Mouse (Mus musculus): ENCODE measurements around the gene Rab28.
"Not testable (repeated sequence)": the region's sequence is repeated elsewhere in the genome, so short reads cannot be mapped to it uniquely, and the experiment has no call there.

The Rab28 gene

GRCm38 (mm10) chr5:41708051-41708630, at the start of gene Rab28:
TSS of gene Rab28 (minus strand) at chr5:41708157.
- peak; percentile 99 for DNase-seq (ENCODE audit: low spot score)

GRCm38 (mm10) chr5:41757338-41757737, 49.4 kb upstream of the Rab28 start:
- no peak for DNase-seq (ENCODE audit: low spot score)

- no peak for DNase-seq (ENCODE audit: low spot score)
These were observed 48.4 kb upstream of the Rab28 start for GRCm38 (mm10) chr5:41756396-41756795.

- DNase-seq (ENCODE audit: low spot score) = no peak
These were observed 47.5 kb upstream of the Rab28 start for GRCm38 (mm10) chr5:41755373-41755960.

GRCm38 (mm10) chr5:41754836-41755235, 46.9 kb upstream of the Rab28 start:
- no peak for DNase-seq (ENCODE audit: low spot score)

- no peak for DNase-seq (ENCODE audit: low spot score)
These were observed 46.3 kb upstream of the Rab28 start for GRCm38 (mm10) chr5:41754226-41754775.

GRCm38 (mm10) chr5:41752721-41753120, 44.8 kb upstream of the Rab28 start:
- no peak for DNase-seq (ENCODE audit: low spot score)

GRCm38 (mm10) chr5:41744898-41745780, 37.2 kb upstream of the Rab28 start:
- no peak for DNase-seq (ENCODE audit: low spot score)

GRCm38 (mm10) chr5:41744234-41744633, 36.3 kb upstream of the Rab28 start:
- DNase-seq (ENCODE audit: low spot score) = no peak

GRCm38 (mm10) chr5:41738817-41739216, 30.9 kb upstream of the Rab28 start:
- DNase-seq (ENCODE audit: low spot score) = no peak

GRCm38 (mm10) chr5:41737039-41737438, 29.1 kb upstream of the Rab28 start:
- no peak for DNase-seq (ENCODE audit: low spot score)

- DNase-seq (ENCODE audit: low spot score) = no peak
These were observed 19.1 kb upstream of the Rab28 start for GRCm38 (mm10) chr5:41727017-41727416.

- DNase-seq (ENCODE audit: low spot score) = no peak
These were observed 17.6 kb upstream of the Rab28 start for GRCm38 (mm10) chr5:41725573-41725972.

- DNase-seq (ENCODE audit: low spot score) = peak; percentile 76
These were observed 592 bp downstream of the Rab28 start for GRCm38 (mm10) chr5:41707115-41708015.

GRCm38 (mm10) chr5:41706777-41707114, 1.2 kb downstream of the Rab28 start:
- no peak for DNase-seq (ENCODE audit: low spot score)

- DNase-seq (ENCODE audit: low spot score) = not testable (repeated sequence)
These were observed 6.9 kb downstream of the Rab28 start for GRCm38 (mm10) chr5:41701085-41701484.

GRCm38 (mm10) chr5:41697958-41698357, 10.0 kb downstream of the Rab28 start:
- DNase-seq (ENCODE audit: low spot score) = no peak

GRCm38 (mm10) chr5:41685016-41685415, 22.9 kb downstream of the Rab28 start:
- no peak for DNase-seq (ENCODE audit: low spot score)

- no peak for DNase-seq (ENCODE audit: low spot score)
These were observed 24.0 kb downstream of the Rab28 start for GRCm38 (mm10) chr5:41683976-41684375.

GRCm38 (mm10) chr5:41666012-41666411, 41.9 kb downstream of the Rab28 start:
- no peak for DNase-seq (ENCODE audit: low spot score)

GRCm38 (mm10) chr5:41636793-41637192, 71.2 kb downstream of the Rab28 start:
- no peak for DNase-seq (ENCODE audit: low spot score)

All from adipocyte (in vitro differentiated cells).